Mouse (Mus musculus) spleen, embryonic (tissue): Measurements from ENCODE around the gene Pde8b.

Experiments
- CTCF ChIA-PET: fragments of 350-600 bp; sonication (Branson Sonifier 250); formaldehyde crosslinking; loops from one replicate; lab custom pipeline; 2022; lab: Charles Lee

Pde8b gene

DNA sequence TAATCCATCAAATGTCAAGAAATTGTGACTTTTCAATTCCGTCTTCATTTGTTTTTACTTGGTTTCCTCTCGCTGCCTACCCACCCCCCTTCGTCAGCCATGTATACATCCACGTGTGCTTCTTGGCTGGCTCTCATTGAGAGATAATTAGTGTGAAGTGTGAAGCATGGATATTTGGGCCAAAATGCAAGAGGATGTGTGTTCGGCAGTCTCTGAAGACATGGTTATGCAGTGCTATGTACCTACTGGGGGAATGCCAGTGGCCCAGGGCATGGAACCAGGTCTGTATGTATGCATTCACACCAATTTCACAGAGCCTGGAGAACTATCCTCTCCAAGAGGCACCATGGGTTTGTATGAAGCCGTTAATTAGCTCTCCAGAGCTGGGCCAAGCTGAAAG lies 219.3 kb downstream of the Pde8b start:
- CTCF ChIA-PET = no interaction called here

DNA sequence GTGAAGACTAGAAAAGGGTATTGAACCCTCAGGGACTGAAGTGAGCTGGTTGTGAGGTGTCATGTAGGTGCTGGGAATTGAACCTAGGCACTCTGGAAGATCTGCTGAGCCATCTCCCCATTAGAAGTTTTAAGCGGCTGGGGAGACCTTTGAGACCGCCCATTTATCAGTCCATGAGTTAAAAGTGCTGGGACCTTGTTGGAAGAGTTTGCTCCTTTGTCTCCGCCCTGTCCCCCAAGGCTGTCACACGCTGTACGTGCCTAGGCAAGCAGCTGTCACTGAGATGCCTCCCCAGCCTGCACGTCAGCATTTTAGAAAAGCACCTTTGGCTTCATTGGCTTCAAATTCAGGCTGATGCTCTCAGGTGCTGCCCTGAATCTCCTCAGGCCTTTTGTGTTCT lies 229.9 kb downstream of the Pde8b start:
- CTCF ChIA-PET = no interaction called here

DNA sequence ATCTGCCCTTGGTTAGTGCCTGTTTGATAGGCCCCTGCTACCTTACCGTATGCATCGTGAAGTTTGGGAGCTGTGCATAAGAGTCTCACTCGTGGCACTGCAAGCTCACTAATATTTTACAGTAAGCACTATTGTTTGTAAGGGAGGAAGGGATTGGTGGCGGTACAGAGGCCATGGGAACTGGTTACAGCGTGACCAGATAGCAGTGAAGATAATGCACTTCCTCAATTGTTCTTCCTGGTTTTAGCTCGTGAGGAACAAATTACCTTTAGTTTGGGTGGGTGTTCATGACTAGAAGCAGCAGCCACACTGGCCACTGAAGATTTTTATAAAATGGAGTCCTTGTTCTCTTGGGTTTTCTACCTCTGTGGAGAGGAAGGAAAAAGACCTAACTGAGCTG lies 230.8 kb downstream of the Pde8b start:
- CTCF ChIA-PET = no interaction called here

DNA sequence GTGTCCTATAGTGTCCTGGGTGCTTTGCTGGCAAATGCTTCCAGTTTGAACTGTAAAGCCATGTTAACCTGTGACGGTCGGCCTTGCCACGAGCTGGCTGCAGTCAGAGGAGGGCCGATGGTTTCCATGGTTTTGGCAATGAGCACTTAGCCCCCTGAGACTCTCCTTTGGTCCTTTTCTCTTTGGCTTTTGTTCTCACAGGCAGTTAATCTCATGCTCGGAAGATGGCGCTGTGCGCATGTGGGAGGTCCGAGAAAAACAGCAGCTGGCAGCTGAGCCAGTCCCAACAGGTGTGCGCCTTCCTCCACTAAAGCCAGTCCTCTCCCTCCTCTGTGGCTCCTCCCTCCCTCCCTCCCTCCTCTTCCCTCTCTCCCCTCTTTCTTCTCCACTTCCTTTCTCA lies 232.2 kb downstream of the Pde8b start:
- CTCF ChIA-PET = no interaction called here

DNA sequence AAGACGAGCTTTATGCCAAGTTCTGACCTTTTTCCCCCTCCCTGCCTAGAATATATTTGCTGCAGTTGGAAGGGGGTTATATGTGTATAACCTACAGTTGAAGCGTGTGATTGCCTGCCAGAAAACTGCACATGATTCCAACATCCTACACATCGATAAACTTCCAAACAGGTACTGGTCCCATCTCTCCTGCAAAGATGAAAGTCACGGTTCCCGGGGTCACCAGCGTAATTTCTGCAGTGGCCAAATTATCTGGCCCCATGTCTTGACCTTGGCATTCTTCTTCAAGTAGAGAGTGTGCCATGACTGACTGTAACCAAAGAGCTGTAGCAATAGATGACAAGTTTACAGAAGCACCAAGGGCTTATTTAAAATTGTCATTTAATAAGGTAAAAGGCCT lies 232.9 kb downstream of the Pde8b start:
- CTCF ChIA-PET = no interaction called here

DNA sequence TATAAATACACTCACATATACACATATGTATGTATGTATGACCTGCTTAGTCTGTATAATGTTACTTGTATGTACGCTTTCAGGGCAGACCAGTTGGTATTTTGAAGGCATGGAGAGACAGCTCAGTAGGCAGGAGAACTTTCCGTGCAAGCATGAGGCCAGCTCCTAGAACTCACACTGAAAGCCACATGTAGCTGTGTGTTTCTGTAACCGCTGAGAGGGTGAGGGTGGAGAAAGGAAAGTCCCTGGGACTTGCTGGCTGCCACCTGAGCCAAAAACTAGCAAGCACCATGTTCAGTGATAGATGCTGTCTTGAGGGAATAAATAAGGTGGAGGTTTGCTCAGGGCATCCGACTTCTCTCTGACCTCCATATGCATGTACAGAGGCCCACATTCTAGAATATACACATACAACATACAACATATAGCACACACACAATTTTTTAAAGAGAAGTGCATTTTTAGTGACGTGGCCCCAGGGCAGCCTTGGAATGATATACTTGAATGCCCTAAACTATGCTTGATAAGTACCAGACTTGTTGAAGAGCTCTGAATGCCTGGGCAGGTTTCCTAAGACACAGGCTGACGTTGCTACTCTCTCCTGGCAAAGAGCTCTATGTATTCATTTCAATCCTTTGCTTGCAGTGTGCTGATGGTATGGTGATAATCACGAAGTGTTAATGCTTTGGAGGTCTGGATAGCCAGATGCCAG lies 238.4 kb downstream of the Pde8b start:
- CTCF ChIA-PET = no interaction called here

DNA sequence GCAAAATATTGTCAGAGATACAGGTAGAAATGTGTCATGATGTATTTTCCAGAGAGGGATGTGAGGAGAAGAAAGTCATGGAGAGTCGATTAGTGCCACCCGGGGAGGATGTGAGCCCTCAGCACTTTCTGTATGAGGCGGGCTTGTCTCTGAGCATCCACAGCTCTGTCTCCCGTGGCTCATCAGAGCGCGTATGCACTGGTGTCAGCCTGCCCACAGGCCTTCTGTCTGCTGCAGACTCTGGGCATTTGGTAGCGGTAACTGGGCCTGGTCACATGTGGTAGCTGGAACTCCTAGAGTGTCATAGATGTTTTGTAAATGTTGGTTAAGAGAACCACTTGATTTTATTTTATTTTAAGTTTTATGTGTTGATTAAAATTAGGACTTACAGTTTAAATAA lies 240.9 kb downstream of the Pde8b start:
- CTCF ChIA-PET = no interaction called here

DNA sequence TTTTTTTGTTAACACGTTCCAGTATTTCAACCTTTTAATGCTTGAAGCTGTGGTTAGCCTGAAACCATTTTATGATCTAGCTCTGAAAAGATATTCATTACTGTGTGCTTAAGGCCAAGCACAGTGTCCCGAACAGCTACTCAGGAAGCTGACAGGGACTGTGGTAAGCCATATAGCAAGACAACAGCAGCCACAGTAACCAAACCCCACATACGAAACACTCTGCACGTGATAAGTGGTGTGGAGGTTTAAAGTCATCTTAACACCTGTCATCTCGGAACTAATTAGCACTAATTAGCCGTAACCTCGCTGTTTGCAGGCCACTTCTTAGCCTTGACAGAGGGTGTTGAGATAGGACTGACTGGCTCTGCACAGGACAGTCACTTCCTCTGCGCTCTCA lies 242.9 kb downstream of the Pde8b start:
- CTCF ChIA-PET = no interaction called here

DNA sequence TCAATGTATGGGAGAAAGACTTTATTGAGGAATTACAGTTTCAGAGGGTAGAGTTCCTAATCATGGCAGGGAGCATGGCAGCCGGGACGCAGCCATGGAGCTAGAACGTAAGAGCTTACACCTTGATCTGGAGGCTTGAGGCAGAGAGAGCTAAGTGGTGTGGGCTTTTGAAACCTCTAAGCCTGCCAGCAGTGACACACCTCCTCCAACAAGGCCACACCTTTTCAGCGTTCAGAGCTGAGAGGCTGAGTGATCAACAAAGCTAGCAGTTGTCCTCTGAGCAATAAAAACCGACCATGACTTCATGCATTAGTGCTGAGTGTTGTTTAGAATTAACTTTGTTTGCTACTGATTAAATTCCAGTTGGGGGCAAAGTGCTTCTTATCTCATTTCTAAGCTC lies 259.6 kb downstream of the Pde8b start:
- CTCF ChIA-PET = no interaction called here

DNA sequence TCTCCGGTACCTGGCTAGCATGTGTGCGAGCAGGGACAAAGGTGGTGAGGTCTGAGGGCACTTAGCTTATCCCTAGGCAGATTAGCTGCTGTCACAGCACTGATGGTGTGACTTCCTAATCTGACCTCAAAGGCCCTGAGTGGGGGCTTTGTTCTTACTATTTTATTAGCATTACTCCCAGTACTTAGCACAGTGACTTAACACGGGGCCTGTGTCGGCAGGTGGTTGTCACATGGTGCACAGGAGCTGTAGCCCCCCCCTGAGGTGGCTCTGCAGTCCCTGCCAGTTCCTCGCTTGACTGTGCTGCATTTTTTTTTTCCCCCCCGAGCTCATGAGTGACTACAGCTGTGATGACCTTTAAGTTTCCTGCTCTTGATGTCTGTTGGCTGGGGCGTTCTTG lies 271.1 kb downstream of the Pde8b start:
- CTCF ChIA-PET = no interaction called here

DNA sequence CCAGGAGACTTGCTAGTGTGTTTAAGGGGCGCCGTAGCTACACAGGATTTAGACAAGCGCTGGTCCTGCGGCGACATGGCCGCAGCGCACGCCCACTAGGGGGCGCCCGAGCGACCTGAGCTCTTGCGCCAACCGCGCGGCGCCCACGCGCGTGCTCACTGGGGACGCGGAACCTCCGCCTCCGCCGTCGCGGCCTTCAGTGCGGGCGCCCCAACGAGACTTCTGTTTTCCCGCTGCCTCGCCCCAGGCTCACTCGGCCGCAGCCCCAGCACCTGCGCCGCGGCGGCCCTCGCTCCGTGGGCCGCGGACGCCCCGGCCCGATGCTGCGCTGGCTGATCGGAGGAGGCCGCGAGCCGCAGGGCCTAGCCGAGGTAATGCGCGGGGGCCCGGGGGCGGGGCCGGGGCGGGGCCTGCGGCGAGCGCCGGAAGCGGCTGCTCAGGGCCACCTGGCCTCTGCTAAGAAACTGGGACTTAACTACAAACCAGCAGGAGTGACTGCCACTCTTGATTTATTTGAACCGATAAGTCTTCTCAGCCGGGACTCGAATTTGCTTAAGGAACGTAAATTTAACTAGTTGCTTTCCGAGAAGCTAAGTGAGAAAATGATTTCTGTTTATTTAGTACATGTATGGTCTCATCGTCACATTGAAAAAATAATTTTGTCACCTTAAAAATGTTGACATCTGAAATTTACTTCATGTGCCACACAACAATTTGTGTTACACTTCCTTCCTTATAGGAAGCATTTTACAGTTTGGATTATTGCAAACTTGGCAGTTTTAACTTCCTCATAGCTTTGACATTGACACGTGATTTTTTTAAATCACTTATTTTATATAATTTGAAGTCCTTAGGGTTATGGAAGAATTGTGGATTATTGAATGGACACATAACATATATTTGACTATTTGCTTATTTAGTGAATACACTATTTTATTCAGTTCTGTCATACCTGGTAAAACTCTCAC lies 273.6 kb downstream of the Pde8b start, which contains the start of gene Wdr41:
TSS of gene Wdr41 (plus strand) at position 126 of the 968 bp plus-strand sequence.
- CTCF ChIA-PET = no interaction called here

DNA sequence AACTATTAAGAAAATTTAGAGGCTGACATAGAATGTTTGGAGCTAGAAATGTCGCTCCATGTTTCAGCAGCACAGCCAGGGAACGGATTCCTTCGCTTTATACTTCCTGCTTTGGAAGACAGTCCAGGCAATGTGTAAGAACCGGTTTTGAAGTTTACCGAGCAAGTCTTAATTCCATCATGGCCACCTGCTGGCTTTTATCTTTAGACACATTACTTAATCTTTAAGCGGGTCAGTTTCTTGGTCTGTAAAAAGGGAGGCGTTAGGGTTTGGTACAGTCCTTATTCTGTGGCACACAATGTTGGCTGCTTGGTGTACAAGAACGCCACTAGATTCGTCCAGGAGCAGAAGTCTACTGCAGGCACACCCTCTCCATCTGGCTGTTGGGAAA lies 274.3 kb downstream of the Pde8b start:
- CTCF ChIA-PET = no interaction called here
